Mouse (Mus musculus) adrenal gland, adult 10 weeks (tissue): Measurements from ENCODE around the gene Spats2. TPM values are rescaled to one million over a fixed set of nuclear protein-coding genes. Genes with fewer than 3 reads are reported as not detected.

Experiments used
- polyA plus RNA-seq: library from polyadenylated mRNA; stranded (reverse); fragments of 350-450 nt; fragmentation: Illumina TruSeq; extraction: RNeasy Lipid Tissue Mini Kit (QIAGEN cat#74804); gene quantifications from one replicate; pipeline ENCODE4 v1.2.3, GENCODE M21; 2014; ENCODE audit warnings: low read depth, low replicate concordance

The Spats2 gene
- polyA plus RNA-seq, result 35.1 TPM

GRCm38 (mm10) chr15:99125711-99126080 lies at the start of gene Spats2:
Spats2 (plus strand) TSS chr15:99125916.

DNA sequence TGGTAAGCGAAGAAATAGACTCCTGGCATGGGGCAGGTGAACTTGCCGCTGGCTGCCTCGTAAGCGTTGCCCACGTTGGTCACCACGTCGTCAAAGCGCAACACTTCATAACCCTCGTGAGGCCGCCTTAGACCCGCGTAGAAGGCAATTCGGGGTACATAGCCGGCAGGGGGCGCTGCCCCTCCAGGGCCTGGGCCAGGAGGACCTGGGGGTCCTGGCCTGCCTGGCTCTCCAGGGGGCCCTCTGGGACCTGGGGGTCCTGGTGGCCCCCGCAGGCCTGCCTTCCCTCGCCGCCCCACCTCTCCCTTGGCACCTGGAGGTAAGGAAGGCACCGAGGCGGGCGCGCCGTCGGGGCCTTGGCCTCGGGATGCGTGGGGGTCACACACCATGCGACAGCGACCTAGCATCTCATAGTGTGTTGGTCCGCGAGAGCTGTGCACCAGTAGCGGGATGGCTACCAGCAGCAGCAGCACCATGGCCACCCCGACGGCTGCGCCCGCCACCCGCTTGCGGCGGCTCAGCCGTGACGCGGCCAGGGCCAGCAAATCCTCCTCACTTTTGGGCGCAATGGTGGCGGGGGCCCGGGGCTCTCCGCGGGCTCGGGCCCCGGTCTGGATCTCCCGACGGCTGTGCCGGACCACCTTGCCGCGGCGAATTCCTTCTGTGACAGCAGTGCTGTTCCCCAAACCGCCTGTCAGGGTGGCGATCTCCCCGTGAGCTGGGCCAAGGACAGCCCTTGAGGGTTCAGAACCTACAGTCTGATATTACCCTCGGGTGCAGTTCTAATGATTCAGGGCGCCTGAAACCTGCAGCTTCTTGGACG lies 38.3 kb upstream of the Spats2 start, which contains the start of gene C1ql4:
C1ql4 (minus strand) TSS at position 565 of the 823 bp plus-strand sequence.

DNA sequence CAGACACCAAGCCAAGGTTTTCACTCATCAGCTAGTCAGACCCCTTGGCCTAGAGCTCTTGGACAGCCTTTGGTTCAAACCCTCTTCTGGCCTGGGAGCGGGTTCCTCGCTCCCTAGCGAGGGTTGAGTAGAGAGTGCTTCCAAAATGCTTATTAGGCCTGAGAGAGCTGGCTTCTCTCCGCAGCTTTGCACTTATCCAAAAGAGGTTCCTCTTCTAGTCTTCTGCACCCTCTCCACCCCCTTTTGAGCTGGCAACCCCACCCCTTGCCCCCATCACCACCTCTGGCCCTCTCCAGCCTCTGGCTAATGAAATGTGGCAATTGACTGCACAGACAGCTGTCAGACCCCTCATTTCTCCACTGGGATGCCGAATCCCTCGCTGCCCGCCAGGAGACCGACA lies 32.8 kb upstream of the Spats2 start, which contains the start of gene Dnajc22:
Dnajc22 (plus strand) TSS at position 301 of the 400 bp plus-strand sequence.

GRCm38 (mm10) chr15:99224208-99224911 lies 98.6 kb downstream of the Spats2 start, which contains the start of gene Kcnh3:
Kcnh3 (plus strand) TSS chr15:99224861.

DNA sequence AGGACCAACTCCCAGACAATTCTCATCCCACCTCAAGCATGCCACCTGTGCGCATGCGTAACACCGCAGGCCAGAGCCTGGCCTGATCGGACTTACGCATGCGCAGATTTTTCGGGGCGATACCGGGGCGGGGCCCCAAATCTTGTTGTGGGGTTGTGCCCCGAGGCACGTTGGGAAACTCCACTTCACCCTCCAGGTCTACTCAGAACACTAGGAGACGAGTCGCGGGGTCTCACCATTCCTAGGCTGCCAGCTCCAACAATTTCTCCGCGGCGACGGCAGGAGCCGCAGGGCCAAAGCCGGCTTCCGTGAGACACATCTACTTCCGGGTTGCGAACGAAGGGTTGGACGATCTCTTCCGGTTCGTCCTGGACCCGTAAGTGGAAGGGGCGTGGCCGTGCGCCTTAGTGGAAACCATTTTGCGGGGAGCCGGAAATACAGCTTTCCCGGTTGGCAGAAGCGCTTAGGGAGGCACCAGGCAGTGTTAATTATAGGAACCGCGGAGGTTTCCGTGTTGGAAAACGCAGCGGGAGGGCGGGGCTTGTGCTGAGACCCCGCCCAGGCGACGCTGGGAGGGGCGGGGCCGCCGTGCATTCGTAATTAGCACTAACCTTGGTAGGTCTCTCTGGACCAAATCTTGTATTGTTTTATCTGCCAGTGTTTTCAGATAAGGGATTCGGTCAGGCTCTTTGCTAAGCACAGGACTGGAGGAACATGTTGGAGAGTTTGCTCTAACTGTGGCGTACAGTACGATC lies 126.1 kb downstream of the Spats2 start, which contains the start of gene Mcrs1:
Mcrs1 (minus strand) TSS at position 336 of the 755 bp plus-strand sequence.

Other genes with a start within 250 kb of the Spats2 start
- gene Rhebl1, start 231.4 kb upstream of the Spats2 start, polyA plus RNA-seq, result 1.5 TPM
- gene Dhh, start 227.4 kb upstream of the Spats2 start, polyA plus RNA-seq, result 0.47 TPM
- gene Lmbr1l, start 207.7 kb upstream of the Spats2 start, polyA plus RNA-seq, result 1.9 TPM
- gene Tuba1b, start 191.4 kb upstream of the Spats2 start, polyA plus RNA-seq, result 54.1 TPM
- gene Gm49450, start 172.4 kb upstream of the Spats2 start, polyA plus RNA-seq, result not detected
- gene Tuba1a, start 172.2 kb upstream of the Spats2 start, polyA plus RNA-seq, result 44.0 TPM
- gene Tuba1c, start 96.0 kb upstream of the Spats2 start, polyA plus RNA-seq, result 23.9 TPM
- not detected for gene Prph, start 70.7 kb upstream of the Spats2 start, polyA plus RNA-seq
- gene Troap, start 51.3 kb upstream of the Spats2 start, polyA plus RNA-seq, result not detected
- not detected for gene C1ql4, start 38.1 kb upstream of the Spats2 start, polyA plus RNA-seq
- not detected for gene Dnajc22, start 32.7 kb upstream of the Spats2 start, polyA plus RNA-seq
- not detected for gene Kcnh3, start 98.9 kb downstream of the Spats2 start, polyA plus RNA-seq
- gene Mcrs1, start 126.0 kb downstream of the Spats2 start, polyA plus RNA-seq, result 1.9 TPM
- gene Prpf40b, start 169.2 kb downstream of the Spats2 start, polyA plus RNA-seq, result 5.6 TPM
- gene Fam186b, start 170.0 kb downstream of the Spats2 start, polyA plus RNA-seq, result 0.41 TPM
- 3.0 TPM for gene Fmnl3, start 244.6 kb downstream of the Spats2 start, polyA plus RNA-seq